8 mouse cellular contexts compared by ENCODE assay signal in the genomic region with DNA sequence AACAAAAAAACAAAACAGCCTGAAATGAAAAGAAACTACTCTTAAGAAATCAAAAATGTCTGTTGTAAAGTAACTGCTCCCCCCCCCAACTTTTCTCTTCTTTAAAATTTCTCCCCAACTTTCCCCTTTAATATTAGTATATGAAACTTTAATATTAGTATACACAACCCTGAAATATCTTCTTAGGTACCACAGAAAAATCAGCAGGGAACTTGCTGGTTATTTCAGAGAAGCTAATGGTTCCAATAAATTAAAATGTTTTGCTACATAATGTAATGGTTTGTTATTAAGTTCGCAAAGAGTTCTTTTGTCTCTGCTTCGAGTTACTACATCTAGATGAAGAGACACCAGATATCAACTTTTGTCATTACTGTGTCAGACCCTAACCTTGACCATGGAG. TPM values are rescaled to one million over a fixed set of nuclear protein-coding genes. Genes with fewer than 3 reads are reported as not detected.
DNase-seq lines count a peak whose midpoint lies in the region; ATAC-seq and TF ChIP-seq lines count a peak whose summit lies in the region.

No protein-coding gene starts in this region.

- peak overlapping the region; percentile 88 for H3K9ac ChIP-seq in lung, embryonic 16.5 days (ENCODE audit: low read length)
- H3K9ac ChIP-seq in limb, embryonic 11.5 days (ENCODE audit: low read length), result peak overlapping the region; percentile 88

- no peak for ATAC-seq in lung, embryonic 16.5 days (ENCODE audit: low read depth)
- ATAC-seq in limb, embryonic 11.5 days (ENCODE audit: insufficient number of reproducible peaks, low FRiP score, low TSS enrichment, low read depth), result no peak

- no peak for TF ChIP-seq POLR2A in olfactory bulb, adult 2 months (IDR thresholded peaks at IDR 0.05; ENCODE audit: insufficient read depth, low read depth, low read length)

- H3K9me3 ChIP-seq in lung, embryonic 16.5 days (ENCODE audit: control insufficient read depth, low read length), result no peaks in the 10 kb centered on the region
- peaks cover 3% of the 10 kb centered on the region for H3K9me3 ChIP-seq in forebrain, embryonic 10.5 days
- no peaks in the 10 kb centered on the region for H3K9me3 ChIP-seq in limb, embryonic 11.5 days (ENCODE audit: control insufficient read depth, low read length)

- TF ChIP-seq CTCF in olfactory bulb, adult 2 months (IDR thresholded peaks at IDR 0.05; ENCODE audit: insufficient read depth, low read depth, low read length), result no peak

- H3K4me1 ChIP-seq in lung, embryonic 16.5 days (replicated peaks; ENCODE audit: control insufficient read depth, insufficient read depth, low read length), result peaks cover 7% of the 10 kb centered on the region
- peaks cover 30% of the 10 kb centered on the region for H3K4me1 ChIP-seq in forebrain, embryonic 10.5 days
- peaks cover 3% of the 10 kb centered on the region; the same call in 1 of the 2 replicates for H3K4me1 ChIP-seq in limb, embryonic 11.5 days (ENCODE audit: control insufficient read depth, insufficient read depth, low read length)
- H3K4me1 ChIP-seq in olfactory bulb, adult 2 months (ENCODE audit: control insufficient read depth, insufficient read depth, low read length), result peaks cover 3% of the 10 kb centered on the region

- H3K27me3 ChIP-seq in lung, embryonic 16.5 days (ENCODE audit: control insufficient read depth, insufficient read depth, low read depth, low read length), result no peaks in the 10 kb centered on the region
- H3K27me3 ChIP-seq in forebrain, embryonic 10.5 days (ENCODE audit: poor library complexity, severe bottlenecking), result no peaks in the 10 kb centered on the region
- no peaks in the 10 kb centered on the region for H3K27me3 ChIP-seq in limb, embryonic 11.5 days (ENCODE audit: control insufficient read depth, insufficient read depth, low read length)

- H3K4me3 ChIP-seq in lung, embryonic 16.5 days (ENCODE audit: low read length), result peak overlapping the region; percentile 72
- peak overlapping the region; percentile 62 for H3K4me3 ChIP-seq in forebrain, embryonic 10.5 days
- peak overlapping the region; percentile 42 for H3K4me3 ChIP-seq in limb, embryonic 11.5 days (ENCODE audit: low read depth, low read length)
- peak overlapping the region; percentile 53 for H3K4me3 ChIP-seq in olfactory bulb, adult 2 months (ENCODE audit: insufficient read depth, low read depth, low read length)

- H3K4me2 ChIP-seq in lung, embryonic 16.5 days (ENCODE audit: low read depth, low read length), result peak overlapping the region; percentile 80
- peak overlapping the region; percentile 66 for H3K4me2 ChIP-seq in limb, embryonic 11.5 days (ENCODE audit: low read depth, severe bottlenecking)

- peak overlapping the region; percentile 99 for H3K27ac ChIP-seq in lung, embryonic 16.5 days (ENCODE audit: low read length)
- peak overlapping the region; percentile 98 for H3K27ac ChIP-seq in forebrain, embryonic 10.5 days
- peak overlapping the region; percentile 98 for H3K27ac ChIP-seq in limb, embryonic 11.5 days (replicated peaks; ENCODE audit: low read depth, low read length)
- no peak overlapping the region for H3K27ac ChIP-seq in olfactory bulb, adult 2 months (ENCODE audit: insufficient read depth, low read depth, low read length)

- DNase-seq in lung, postnatal 25 days (ENCODE audit: low spot score), result no peak
- DNase-seq in forebrain, embryonic 10.5 days (ENCODE audit: extremely low spot score, low spot score), result no peak
- DNase-seq in limb, embryonic 11.5 days (ENCODE audit: low spot score), result no peak
- DNase-seq in adrenal gland, adult (ENCODE audit: inconsistent age in 2 of 2, low spot score in 1 of 2), result no peak
- DNase-seq in B cell, adult 2 months, result no peak
- DNase-seq in cerebellum, postnatal 10 days, result no peak

- WGBS in lung, embryonic 16.5 days, result 5% methylated on average over 2 of the region's 2 CpGs
- 9% methylated on average over 2 of the region's 2 CpGs for WGBS in forebrain, embryonic 10.5 days
- WGBS in limb, embryonic 11.5 days, result 5% methylated on average over 2 of the region's 2 CpGs
- under 1% methylated on average over 2 of the region's 2 CpGs for WGBS in olfactory bulb, adult 2 months

- peaks cover 18% of the 10 kb centered on the region for H3K36me3 ChIP-seq in lung, embryonic 16.5 days (ENCODE audit: control insufficient read depth, insufficient read depth, low read length)
- H3K36me3 ChIP-seq in forebrain, embryonic 10.5 days (replicated peaks), result peaks cover 34% of the 10 kb centered on the region
- H3K36me3 ChIP-seq in limb, embryonic 11.5 days (ENCODE audit: control insufficient read depth, insufficient read depth, low read length), result peaks cover 7% of the 10 kb centered on the region

RNA-seq across cellular contexts. Expression of a gene that starts 0.8 kb away (rescaled TPM):
- polyA plus RNA-seq in lung, embryonic 16.5 days (2015; fragmentation: Nextera tagmentation; extraction: Ambion mirVana), result 33.9 and 38.5 TPM in 2 replicates
- 54.3 and 56.6 TPM in 2 replicates for polyA plus RNA-seq in forebrain, embryonic 10.5 days (2016; fragmentation: Nextera tagmentation; extraction: Ambion mirVana)
- 44.5 and 50.0 TPM in 2 replicates for polyA plus RNA-seq in limb, embryonic 11.5 days (2014; fragmentation: Nextera tagmentation; extraction: Ambion mirVana)
- not detected in 2 replicates for polyA plus RNA-seq in olfactory bulb, adult 2 months (2012; ENCODE audit: insufficient read depth, insufficient read length, low replicate concordance, missing spikeins)

RNA-seq across cellular contexts. Expression of a gene that starts 0.8 kb away (rescaled TPM):
- 0.19 TPM in 1 of 2 replicates, not detected in the other for polyA plus RNA-seq in lung, embryonic 16.5 days (2015; fragmentation: Nextera tagmentation; extraction: Ambion mirVana)
- polyA plus RNA-seq in forebrain, embryonic 10.5 days (2016; fragmentation: Nextera tagmentation; extraction: Ambion mirVana), result 0.16 and 0.34 TPM in 2 replicates
- polyA plus RNA-seq in limb, embryonic 11.5 days (2014; fragmentation: Nextera tagmentation; extraction: Ambion mirVana), result 0.17 and 0.28 TPM in 2 replicates
- not detected in 2 replicates for polyA plus RNA-seq in olfactory bulb, adult 2 months (2012; ENCODE audit: insufficient read depth, insufficient read length, low replicate concordance, missing spikeins)

RNA-seq across cellular contexts. Expression of a gene that starts 32.6 kb away (rescaled TPM):
- polyA plus RNA-seq in lung, embryonic 16.5 days (2015; fragmentation: Nextera tagmentation; extraction: Ambion mirVana), result 5.2 and 6.0 TPM in 2 replicates
- 11.9 and 15.6 TPM in 2 replicates for polyA plus RNA-seq in forebrain, embryonic 10.5 days (2016; fragmentation: Nextera tagmentation; extraction: Ambion mirVana)
- 89.6 and 94.4 TPM in 2 replicates for polyA plus RNA-seq in limb, embryonic 11.5 days (2014; fragmentation: Nextera tagmentation; extraction: Ambion mirVana)
- not detected in 2 replicates for polyA plus RNA-seq in olfactory bulb, adult 2 months (2012; ENCODE audit: insufficient read depth, insufficient read length, low replicate concordance, missing spikeins)

RNA-seq across cellular contexts. Expression of a gene that starts 59.3 kb away (rescaled TPM):
- polyA plus RNA-seq in lung, embryonic 16.5 days (2015; fragmentation: Nextera tagmentation; extraction: Ambion mirVana), result 0.08 TPM in 2 replicates
- 2.9 and 3.4 TPM in 2 replicates for polyA plus RNA-seq in forebrain, embryonic 10.5 days (2016; fragmentation: Nextera tagmentation; extraction: Ambion mirVana)
- 1.6 and 1.7 TPM in 2 replicates for polyA plus RNA-seq in limb, embryonic 11.5 days (2014; fragmentation: Nextera tagmentation; extraction: Ambion mirVana)
- not detected in 2 replicates for polyA plus RNA-seq in olfactory bulb, adult 2 months (2012; ENCODE audit: insufficient read depth, insufficient read length, low replicate concordance, missing spikeins)

Comparison
In these comparisons a context has a peak if more than half of its experiments do, and no peak if none do; other contexts are left out.
1. RNA of a gene that starts 0.8 kb away (polyA plus RNA-seq): 54.3 to 56.6 TPM in forebrain, embryonic 10.5 days, 44.5 to 50.0 TPM in limb, embryonic 11.5 days and 33.9 to 38.5 TPM in lung, embryonic 16.5 days; not detected in olfactory bulb, adult 2 months; every median in the first group is over 10 times any median in the second.
2. Peak in every context shown above with its lines, with median percentiles within 50 percentile points of each other: H3K4me3 ChIP-seq.